Comparison of ENCODE assay signal across 6 mouse cellular contexts in genomic region chr12:32619830-32620229, GRCm38 (mm10).
"Had no signal": no experiment of that assay in that cellular context is flagged by ENCODE, and none has a peak within 500 bp of the region (broad histone marks: within the 10 kb centered on the region; RNA-seq: fewer than 3 reads in every experiment).

No protein-coding gene starts in this region.

- DNase-seq: kidney, postnatal 14 days; left cerebral cortex, postnatal 4 days; lung, embryonic 14.5 days; lung, postnatal 10 days; lung, postnatal 4 days; midbrain, embryonic 14.5 days had no signal
